Mouse (Mus musculus) testis, adult 2 months (tissue): ENCODE data around the gene Mcpt1.

Experiments used
- CTCF ChIP-seq: fragments of 200-500 bp; IDR thresholded peaks from 2 replicates; pipeline ENCODE4 v1.5.1; 2012; ENCODE audit warnings: low read depth, mild to moderate bottlenecking, inconsistent platforms, low read length, moderate library complexity; ENCODE audit not compliant: control insufficient read depth, insufficient read depth, insufficient replicate concordance
- POLR2A ChIP-seq: fragments of 200-500 bp; IDR thresholded peaks from 2 replicates; pipeline ENCODE4 v1.6.1; 2012; ENCODE audit warnings: low read depth, mild to moderate bottlenecking, inconsistent platforms, low read length, moderate library complexity; ENCODE audit not compliant: control insufficient read depth

DNA sequence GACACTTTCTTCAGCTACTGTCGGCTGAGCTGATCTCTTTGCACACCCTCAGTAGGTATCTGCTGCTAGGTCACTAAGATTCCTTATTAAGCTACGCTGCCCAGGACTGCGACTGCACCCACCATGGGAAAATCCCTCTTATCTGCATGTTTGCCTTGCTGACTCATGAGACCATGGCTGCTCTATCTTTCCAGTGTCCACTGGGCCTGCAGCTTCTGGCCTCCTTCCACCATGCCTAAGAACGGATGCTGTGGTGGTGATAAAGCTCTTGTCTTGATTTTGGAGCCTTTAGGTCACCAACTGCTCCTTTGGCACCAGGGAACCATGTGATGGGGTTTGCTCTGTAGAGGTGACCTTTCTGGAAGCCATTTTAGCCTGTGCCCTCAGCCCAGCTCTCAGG lies 40.0 kb downstream of the Mcpt1 start:
- TF ChIP-seq POLR2A (no peak), CTCF (no peak)
